15 mouse cellular contexts compared by ENCODE assay signal in the genomic region with DNA sequence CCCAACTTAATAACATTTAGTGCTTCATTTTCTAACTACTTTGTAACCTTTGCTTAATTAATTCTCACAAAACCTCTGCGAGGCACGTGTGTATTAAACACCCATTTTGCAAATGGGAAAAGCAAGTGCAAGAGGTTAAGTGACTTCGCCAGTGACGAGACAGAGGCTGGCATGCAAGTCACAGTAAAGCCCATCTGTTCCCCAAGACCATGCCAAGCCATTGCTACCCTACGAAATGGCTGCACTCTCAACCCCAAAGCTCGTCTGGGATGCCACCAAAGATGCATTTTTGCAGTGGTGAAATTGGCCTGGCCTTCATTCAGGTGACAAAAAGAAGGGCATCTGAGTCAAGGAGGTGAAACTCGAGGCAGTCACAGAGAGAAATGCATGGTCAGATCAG.
"Had no signal": no experiment of that assay in that cellular context is flagged by ENCODE, and none has a peak within 500 bp of the region (broad histone marks: within the 10 kb centered on the region; RNA-seq: fewer than 3 reads in every experiment).

No protein-coding gene starts in this region.

- H3K4me2 ChIP-seq: neural tube, embryonic 15.5 days; stomach, embryonic 15.5 days had no signal

- DNase-seq: retina, postnatal 1 day; right cerebral cortex, adult 18-20 months; right cerebral cortex, postnatal 14 days; right cerebral cortex, postnatal 25 days; right cerebral cortex, postnatal 4 days; spleen, adult 18-20 months; thymus, adult 18-20 months; thymus, adult 2 months; thymus, postnatal 14 days; thymus, postnatal 25 days; thymus, postnatal 36 days; thymus, postnatal 4 days had no signal

- H3K27ac ChIP-seq: neural tube, embryonic 15.5 days; stomach, embryonic 15.5 days; stomach, postnatal 0 days had no signal

- H3K36me3 ChIP-seq: neural tube, embryonic 15.5 days; stomach, embryonic 15.5 days had no signal

- H3K4me1 ChIP-seq: stomach, embryonic 15.5 days had no signal

- H3K9me3 ChIP-seq: neural tube, embryonic 15.5 days; stomach, embryonic 15.5 days had no signal

- H3K9ac ChIP-seq: neural tube, embryonic 15.5 days; stomach, embryonic 15.5 days had no signal

- H3K4me3 ChIP-seq: neural tube, embryonic 15.5 days; stomach, embryonic 15.5 days had no signal

- H3K27me3 ChIP-seq: neural tube, embryonic 15.5 days; stomach, embryonic 15.5 days had no signal
